Mouse (Mus musculus) T-helper 17 cell (primary cell): ENCODE results near the gene Pde8b.

ENCODE experiments used
- in situ Hi-C, 2 experiments: fragments of 300-600 bp; cut with MboI, MseI; formaldehyde crosslinking; loops; 1 replicate in 1 of 2; 2 replicates in 1 of 2; pipeline ENCODE4 v1.15.1; 2025; ENCODE audit warnings: high pct_unique_total_duplicates in 2 of 2

The Pde8b gene

GRCm38 (mm10) chr13:95087358-95087787 is 162.8 kb downstream of the Pde8b start:
- in situ Hi-C loops: loop anchor here in 1 of 2 experiments (10.0 kb wide), 1 partner anchor 523 kb away; no protein-coding TSS in a partner anchor

- in situ Hi-C loops: loop anchor here in 1 of 2 experiments (10.0 kb wide), 1 partner anchor 521 kb away; no protein-coding TSS in a partner anchor
Observed at GRCm38 (mm10) chr13:95086033-95086432, 164.1 kb downstream of the Pde8b start.

- in situ Hi-C loops: loop anchor here in 1 of 2 experiments (10.0 kb wide), 1 partner anchor 518 kb away; no protein-coding TSS in a partner anchor
Observed at GRCm38 (mm10) chr13:95082611-95083010, 167.5 kb downstream of the Pde8b start.

- in situ Hi-C loops: loop anchor here in 1 of 2 experiments (10.0 kb wide), 1 partner anchor 516 kb away; no protein-coding TSS in a partner anchor
Observed at GRCm38 (mm10) chr13:95081082-95081481, 169.1 kb downstream of the Pde8b start.

GRCm38 (mm10) chr13:95078492-95078891 is 171.6 kb downstream of the Pde8b start:
- in situ Hi-C loops: no loop called here

GRCm38 (mm10) chr13:95077688-95078087 is 172.4 kb downstream of the Pde8b start:
- in situ Hi-C loops: no loop called here

- in situ Hi-C loops: no loop called here
Observed at GRCm38 (mm10) chr13:95076142-95076541, 174.0 kb downstream of the Pde8b start.

- in situ Hi-C loops: no loop called here
Observed at GRCm38 (mm10) chr13:95073445-95074172, 176.5 kb downstream of the Pde8b start.

- in situ Hi-C loops: no loop called here
Observed at GRCm38 (mm10) chr13:95070268-95070667, 179.9 kb downstream of the Pde8b start.

GRCm38 (mm10) chr13:95067854-95068253 is 182.3 kb downstream of the Pde8b start:
- in situ Hi-C loops: no loop called here

- in situ Hi-C loops: no loop called here
Observed at GRCm38 (mm10) chr13:95063390-95064017, 186.6 kb downstream of the Pde8b start.

- in situ Hi-C loops: no loop called here
Observed at GRCm38 (mm10) chr13:95058885-95059284, 191.3 kb downstream of the Pde8b start.

GRCm38 (mm10) chr13:95056501-95057280 is 193.4 kb downstream of the Pde8b start:
- in situ Hi-C loops: no loop called here

GRCm38 (mm10) chr13:95055742-95056388 is 194.3 kb downstream of the Pde8b start:
- in situ Hi-C loops: no loop called here

- in situ Hi-C loops: no loop called here
Observed at GRCm38 (mm10) chr13:95052421-95052820, 197.7 kb downstream of the Pde8b start.

GRCm38 (mm10) chr13:95050398-95050797 is 199.7 kb downstream of the Pde8b start:
- in situ Hi-C loops: no loop called here

- in situ Hi-C loops: no loop called here
Observed at GRCm38 (mm10) chr13:95044108-95044507, 206.0 kb downstream of the Pde8b start.

GRCm38 (mm10) chr13:95040140-95040738 is 209.9 kb downstream of the Pde8b start:
- in situ Hi-C loops: no loop called here

- in situ Hi-C loops: no loop called here
Observed at GRCm38 (mm10) chr13:95038200-95038599, 211.9 kb downstream of the Pde8b start.

- in situ Hi-C loops: no loop called here
Observed at GRCm38 (mm10) chr13:95034715-95035114, 215.4 kb downstream of the Pde8b start.

GRCm38 (mm10) chr13:95034094-95034493 is 216.0 kb downstream of the Pde8b start:
- in situ Hi-C loops: no loop called here
